Mouse (Mus musculus): ENCODE data around the gene Spsb2. TPM values are rescaled to one million over a fixed set of nuclear protein-coding genes. Genes with fewer than 3 reads are reported as not detected.
"Not testable (repeated sequence)": the region's sequence is repeated elsewhere in the genome, so short reads cannot be mapped to it uniquely, and the experiment has no call there.

The Spsb2 gene
- polyA plus RNA-seq, 1 experiment = 12.1 TPM

GRCm38 (mm10) chr6:124809052-124809774 is 752 bp downstream of the Spsb2 start:
- DNase-seq = peak; percentile 85 to 90
- H3K27ac ChIP-seq (ENCODE audit: insufficient read depth, low read length) = peak overlapping the region; percentile 65
- no peaks in the 10 kb centered on the region for H3K27me3 ChIP-seq (ENCODE audit: control insufficient read depth, insufficient read depth, low read length)
- no peak; the same call in 1 of the 2 replicates for TF ChIP-seq POLR2A (IDR thresholded peaks at IDR 0.05; ENCODE audit: borderline replicate concordance, insufficient read depth, low read length)
- peak; percentile 67 for TF ChIP-seq CTCF (IDR thresholded peaks at IDR 0.05; ENCODE audit: borderline replicate concordance, insufficient read depth, low read depth, low read length)
- WGBS = under 1% methylated on average over 35 of the region's 35 CpGs
- H3K4me1 ChIP-seq (ENCODE audit: control insufficient read depth, insufficient read depth, low read length) = peaks cover 24% of the 10 kb centered on the region
- H3K4me3 ChIP-seq (replicated peaks; ENCODE audit: insufficient read depth, low read depth, low read length) = peak overlapping the region; percentile 64

DNA sequence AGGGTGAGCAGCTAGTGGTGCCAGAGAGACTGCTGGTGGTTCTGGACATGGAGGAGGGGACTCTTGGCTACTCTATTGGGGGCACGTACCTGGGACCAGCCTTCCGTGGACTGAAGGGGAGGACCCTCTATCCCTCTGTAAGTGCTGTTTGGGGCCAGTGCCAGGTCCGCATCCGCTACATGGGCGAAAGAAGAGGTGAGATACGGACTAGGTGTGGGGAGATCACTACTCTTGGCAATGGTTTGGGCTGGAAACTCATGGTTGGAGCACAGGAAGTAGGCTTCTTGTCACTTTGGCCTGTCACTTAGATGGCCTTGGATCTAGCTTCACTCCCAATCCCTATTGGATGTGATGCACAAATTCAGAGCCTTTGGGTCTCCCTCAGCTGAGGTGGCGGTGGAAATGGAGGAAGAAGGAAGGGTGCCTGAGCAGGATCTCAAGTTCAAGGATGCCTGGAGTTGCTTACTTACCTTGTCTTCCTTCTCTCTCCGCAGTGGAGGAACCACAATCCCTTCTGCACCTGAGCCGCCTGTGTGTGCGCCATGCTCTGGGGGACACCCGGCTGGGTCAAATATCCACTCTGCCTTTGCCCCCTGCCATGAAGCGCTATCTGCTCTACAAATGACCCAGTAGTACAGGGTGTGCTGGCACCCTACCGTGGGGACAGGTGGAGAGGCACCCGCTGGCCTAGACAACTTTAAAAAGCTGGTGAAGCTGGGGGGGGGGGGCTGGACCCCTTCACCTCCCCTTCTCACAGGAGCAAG is 1.5 kb downstream of the Spsb2 start:
- DNase-seq = no peak
- Histone ChIP-seq H3K4me1 (ENCODE audit: control insufficient read depth, insufficient read depth, low read length) (peaks cover 28% of the 10 kb centered on the region), H3K27ac (ENCODE audit: insufficient read depth, low read length) (peak overlapping the region; percentile 16), H3K4me3 (replicated peaks; ENCODE audit: insufficient read depth, low read depth, low read length) (peak overlapping the region; percentile 64), H3K27me3 (ENCODE audit: control insufficient read depth, insufficient read depth, low read length) (no peaks in the 10 kb centered on the region)
- TF ChIP-seq CTCF (IDR thresholded peaks at IDR 0.05; ENCODE audit: borderline replicate concordance, insufficient read depth, low read depth, low read length) (0 out of 2 replicates have a peak, but pooled peaks have one; percentile 21), POLR2A (IDR thresholded peaks at IDR 0.05; ENCODE audit: borderline replicate concordance, insufficient read depth, low read length) (no peak; the same call in 1 of the 2 replicates)
- WGBS = 30% methylated on average over 14 of the region's 14 CpGs

DNA sequence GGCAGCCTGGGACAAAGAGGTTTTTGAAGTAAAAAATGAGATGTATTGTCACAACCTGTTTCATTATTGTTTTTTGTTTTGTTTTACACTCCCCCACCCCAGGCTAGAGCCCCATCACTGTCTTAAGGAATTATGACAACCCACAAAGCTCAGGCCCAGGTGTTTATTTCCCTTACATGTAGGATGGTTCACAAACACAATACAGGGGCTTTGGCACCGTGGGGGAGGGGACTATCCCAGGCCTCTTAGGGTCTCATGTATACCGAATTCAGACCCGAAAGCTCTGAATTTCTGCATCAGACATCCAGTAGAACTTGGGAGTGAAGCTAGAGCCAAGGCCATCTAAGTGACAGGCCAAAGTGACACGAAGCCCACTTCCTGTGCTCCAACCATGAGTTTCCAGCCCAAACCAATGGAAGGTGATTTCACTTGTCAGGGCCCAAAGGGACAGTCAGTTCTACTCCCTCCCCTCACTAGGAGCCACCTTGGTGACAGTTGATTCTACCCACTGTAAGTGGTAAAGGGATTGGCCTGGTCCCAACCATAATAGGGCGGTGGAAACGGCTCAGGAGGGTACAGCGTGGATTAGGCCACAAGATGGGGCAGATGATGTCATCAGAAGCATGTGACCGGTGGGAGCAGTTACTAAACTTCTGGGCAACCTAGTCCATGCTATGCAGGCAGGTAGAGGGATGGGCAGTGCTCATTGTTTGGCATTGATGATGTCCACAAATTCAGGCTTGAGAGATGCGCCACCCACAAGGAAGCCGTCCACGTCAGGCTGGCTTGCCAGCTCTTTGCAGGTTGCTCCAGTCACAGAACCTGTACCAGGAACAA is 2.3 kb downstream of the Spsb2 start:
- not testable (repeated sequence) for H3K4me3 ChIP-seq (replicated peaks; ENCODE audit: insufficient read depth, low read depth, low read length); DNase-seq; H3K27ac ChIP-seq (ENCODE audit: insufficient read depth, low read length); H3K27me3 ChIP-seq (ENCODE audit: control insufficient read depth, insufficient read depth, low read length)
- H3K4me1 ChIP-seq (ENCODE audit: control insufficient read depth, insufficient read depth, low read length) = peaks cover 28% of the 10 kb centered on the region
- WGBS = 59% methylated on average over 11 of the region's 11 CpGs

GRCm38 (mm10) chr6:124811403-124811665 is 2.9 kb downstream of the Spsb2 start:
- Histone ChIP-seq H3K27ac (ENCODE audit: insufficient read depth, low read length) (no peak overlapping the region), H3K4me1 (ENCODE audit: control insufficient read depth, insufficient read depth, low read length) (peaks cover 26% of the 10 kb centered on the region), H3K4me3 (replicated peaks; ENCODE audit: insufficient read depth, low read depth, low read length) (no peak overlapping the region), H3K27me3 (ENCODE audit: control insufficient read depth, insufficient read depth, low read length) (no peaks in the 10 kb centered on the region)
- peak in 1 of 2 experiments; percentile 29 for DNase-seq
- TF ChIP-seq CTCF (IDR thresholded peaks at IDR 0.05; ENCODE audit: borderline replicate concordance, insufficient read depth, low read depth, low read length) (no peak), POLR2A (IDR thresholded peaks at IDR 0.05; ENCODE audit: borderline replicate concordance, insufficient read depth, low read length) (no peak)
- WGBS = 37% methylated on average over 4 of the region's 4 CpGs

DNA sequence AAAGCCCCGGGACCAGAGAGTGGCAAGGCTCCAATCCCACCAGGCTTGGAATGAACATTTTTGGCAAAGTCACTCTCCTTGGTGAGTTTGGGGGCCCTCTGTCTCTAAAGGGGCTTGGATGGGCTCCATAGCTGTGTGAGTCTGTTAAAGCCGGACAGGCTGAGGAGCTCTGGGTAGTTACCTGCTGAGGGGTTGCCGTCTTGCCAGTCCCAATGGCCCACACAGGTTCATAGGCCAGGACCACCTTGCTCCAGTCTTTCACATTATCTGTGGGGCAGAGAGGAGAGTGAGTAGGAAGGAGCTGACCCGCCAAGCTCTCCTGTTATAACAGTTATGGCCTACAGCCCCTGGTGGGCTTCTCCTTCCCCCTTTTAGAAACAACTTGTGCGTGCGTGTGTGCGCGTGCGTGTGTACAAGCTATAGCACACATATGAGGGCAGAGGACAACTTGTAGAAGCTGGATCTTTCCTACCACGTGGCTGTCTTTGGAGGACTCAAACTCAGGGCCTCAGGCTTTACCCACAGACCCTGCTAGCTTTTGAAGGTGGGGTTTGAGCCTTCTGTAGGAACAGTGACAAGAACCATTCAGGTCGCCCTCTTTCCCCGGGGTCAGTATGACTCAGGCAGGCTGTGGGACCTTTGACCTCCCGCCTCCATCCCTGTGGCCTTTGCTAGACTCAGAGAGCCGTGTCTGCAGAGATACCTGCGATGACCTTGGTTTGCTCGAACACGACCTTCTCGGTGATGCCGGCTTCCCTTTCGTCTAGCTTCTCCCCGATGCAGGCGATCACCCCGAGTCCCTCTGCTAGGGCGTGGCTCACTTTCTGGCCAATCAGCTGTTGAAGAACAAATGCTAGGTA is 3.5 kb downstream of the Spsb2 start:
- WGBS = 68% methylated on average over 24 of the region's 24 CpGs
- H3K4me3 ChIP-seq (replicated peaks; ENCODE audit: insufficient read depth, low read depth, low read length) = peak overlapping the region; percentile 83
- DNase-seq = peak in 1 of 2 experiments; percentile 39
- peaks cover 21% of the 10 kb centered on the region for H3K4me1 ChIP-seq (ENCODE audit: control insufficient read depth, insufficient read depth, low read length)
- no peak for TF ChIP-seq POLR2A (IDR thresholded peaks at IDR 0.05; ENCODE audit: borderline replicate concordance, insufficient read depth, low read length)
- no peak for TF ChIP-seq CTCF (IDR thresholded peaks at IDR 0.05; ENCODE audit: borderline replicate concordance, insufficient read depth, low read depth, low read length)
- H3K27ac ChIP-seq (ENCODE audit: insufficient read depth, low read length) = no peak overlapping the region
- H3K27me3 ChIP-seq (ENCODE audit: control insufficient read depth, insufficient read depth, low read length) = no peaks in the 10 kb centered on the region

DNA sequence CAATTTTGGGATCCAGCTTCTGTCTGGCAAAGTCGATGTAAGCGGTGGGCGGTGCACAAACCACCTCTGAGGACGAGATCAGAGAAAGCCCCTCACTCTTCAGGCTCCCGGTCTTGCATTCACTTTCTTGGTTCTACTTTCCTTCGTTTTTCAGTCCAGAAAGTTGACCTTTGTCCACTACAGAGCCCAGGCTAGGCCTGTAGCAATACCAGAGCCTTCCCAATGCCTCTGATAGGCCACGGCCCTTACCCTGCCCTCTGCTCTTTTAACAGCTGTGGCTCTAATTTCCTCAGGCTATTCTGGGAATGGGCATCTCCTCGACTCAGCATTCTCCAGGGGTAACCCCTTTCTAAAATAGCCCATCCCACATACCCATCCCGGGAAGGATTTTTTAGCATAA is 4.4 kb downstream of the Spsb2 start:
- H3K27me3 ChIP-seq (ENCODE audit: control insufficient read depth, insufficient read depth, low read length) = no peaks in the 10 kb centered on the region
- peaks cover 21% of the 10 kb centered on the region for H3K4me1 ChIP-seq (ENCODE audit: control insufficient read depth, insufficient read depth, low read length)
- 13% methylated on average over 9 of the region's 9 CpGs for WGBS
- peak in 1 of 2 experiments; percentile 48 for DNase-seq
- H3K27ac ChIP-seq (ENCODE audit: insufficient read depth, low read length) = peak overlapping the region; percentile 80
- no peak for TF ChIP-seq POLR2A (IDR thresholded peaks at IDR 0.05; ENCODE audit: borderline replicate concordance, insufficient read depth, low read length)
- TF ChIP-seq CTCF (IDR thresholded peaks at IDR 0.05; ENCODE audit: borderline replicate concordance, insufficient read depth, low read depth, low read length) = no peak
- peak overlapping the region; percentile 83 for H3K4me3 ChIP-seq (replicated peaks; ENCODE audit: insufficient read depth, low read depth, low read length)

DNA sequence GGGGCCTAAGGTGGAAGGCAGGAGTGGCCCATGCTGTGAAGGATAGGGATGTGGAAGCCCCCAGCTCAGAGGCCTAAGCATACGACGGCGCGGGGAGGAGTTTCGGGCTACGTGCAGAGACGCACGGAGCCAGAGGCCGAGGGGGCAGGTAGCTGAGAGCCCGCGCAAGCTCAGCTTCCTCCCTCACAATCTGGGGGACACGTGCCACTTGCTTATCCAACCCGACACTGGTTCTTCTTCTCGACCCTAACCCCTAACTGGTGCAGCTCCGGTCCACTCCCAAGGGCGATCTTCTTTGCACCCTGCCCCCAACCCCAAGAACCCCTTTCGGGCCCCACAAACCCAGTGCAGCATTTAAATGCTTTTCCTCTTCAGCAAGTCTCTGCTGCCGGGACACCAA is 5.0 kb downstream of the Spsb2 start:
- 0% methylated on average over 18 of the region's 18 CpGs for WGBS
- peak; percentile 80 to 83 for DNase-seq
- peaks cover 21% of the 10 kb centered on the region for H3K4me1 ChIP-seq (ENCODE audit: control insufficient read depth, insufficient read depth, low read length)

More for the DNA sequence above, 5.0 kb downstream of the Spsb2 start:
- H3K4me3 ChIP-seq (replicated peaks; ENCODE audit: insufficient read depth, low read depth, low read length) = peak overlapping the region; percentile 83
- H3K27ac ChIP-seq (ENCODE audit: insufficient read depth, low read length) = peak overlapping the region; percentile 80
- H3K27me3 ChIP-seq (ENCODE audit: control insufficient read depth, insufficient read depth, low read length) = no peaks in the 10 kb centered on the region
- peak; percentile 44; the same call in 1 of the 2 replicates for TF ChIP-seq POLR2A (IDR thresholded peaks at IDR 0.05; ENCODE audit: borderline replicate concordance, insufficient read depth, low read length)
- no peak for TF ChIP-seq CTCF (IDR thresholded peaks at IDR 0.05; ENCODE audit: borderline replicate concordance, insufficient read depth, low read depth, low read length)
